Mouse (Mus musculus): Measurements from ENCODE around the gene Sprr3. TPM values are rescaled to one million over a fixed set of nuclear protein-coding genes. Genes with fewer than 3 reads are reported as not detected.
"Not testable (repeated sequence)": the region's sequence is repeated elsewhere in the genome, so short reads cannot be mapped to it uniquely, and the experiment has no call there.

Gene Sprr3
- total and polyA plus RNA-seq, 3 experiments: not detected

GRCm38 (mm10) chr3:92485863-92486262 lies 27.3 kb upstream of the Sprr3 start, which contains the start of gene Sprr1a:
Gene Sprr1a, minus strand, starts transcription at chr3:92485895.
- H3K4me1 ChIP-seq (ENCODE audit: control insufficient read depth, insufficient read depth, low read length): no peaks in the 10 kb centered on the region

GRCm38 (mm10) chr3:92481249-92481648 lies 22.7 kb upstream of the Sprr3 start:
- H3K27ac ChIP-seq; intact Hi-C loops (cut with DNase I); DNase-seq; H3K4me1 ChIP-seq (ENCODE audit: control insufficient read depth, insufficient read depth, low read length); H3K79me2 ChIP-seq (replicated peaks; ENCODE audit: control insufficient read depth, insufficient read depth, low read length); H3K4me3 ChIP-seq; H3K9ac ChIP-seq (ENCODE audit: low read depth, low read length); H3K27me3 ChIP-seq (ENCODE audit: control insufficient read depth, insufficient read depth, low read length); H3K36me3 ChIP-seq (ENCODE audit: control insufficient read depth, insufficient read depth, low read length): not testable (repeated sequence)

More at GRCm38 (mm10) chr3:92485863-92486262, 27.3 kb upstream of the Sprr3 start, which contains the start of gene Sprr1a:
- Histone ChIP-seq H3K4me3 (no peak within 1 kb of the TSS), H3K27ac (no peak within 1 kb of the TSS), H3K27me3 (ENCODE audit: control insufficient read depth, insufficient read depth, low read length) (no peaks in the 10 kb centered on the region), H3K9ac (ENCODE audit: low read depth, low read length) (no peak within 1 kb of the TSS), H3K79me2 (replicated peaks; ENCODE audit: control insufficient read depth, insufficient read depth, low read length) (no peaks in the 10 kb centered on the region), H3K36me3 (ENCODE audit: control insufficient read depth, insufficient read depth, low read length) (no peaks in the 10 kb centered on the region)
- DNase-seq: no peak
- TF ChIP-seq CTCF (IDR thresholded peaks at IDR 0.05): no peak
- no peak for TF ChIP-seq EP300 (IDR thresholded peaks at IDR 0.05; ENCODE audit: insufficient read depth, low read depth, low read length)
- no peak for TF ChIP-seq POLR2A (IDR thresholded peaks at IDR 0.05; ENCODE audit: insufficient read depth, low read depth, low read length)
- intact Hi-C loops (cut with DNase I): no loop called here

GRCm38 (mm10) chr3:92470111-92470510 lies 11.6 kb upstream of the Sprr3 start:
- TF ChIP-seq POLR2A (IDR thresholded peaks at IDR 0.05; ENCODE audit: insufficient read depth, low read depth, low read length): no peak
- no peak for TF ChIP-seq CTCF (IDR thresholded peaks at IDR 0.05)
- TF ChIP-seq EP300 (IDR thresholded peaks at IDR 0.05; ENCODE audit: insufficient read depth, low read depth, low read length): no peak
- H3K9ac ChIP-seq (ENCODE audit: low read depth, low read length): no peak overlapping the region
- H3K27ac ChIP-seq: no peak overlapping the region
- WGBS: 74% methylated on average over 2 of the region's 2 CpGs
- no peak for DNase-seq
- intact Hi-C loops (cut with DNase I): no loop called here
- H3K79me2 ChIP-seq (replicated peaks; ENCODE audit: control insufficient read depth, insufficient read depth, low read length): no peaks in the 10 kb centered on the region
- no peaks in the 10 kb centered on the region for H3K27me3 ChIP-seq (ENCODE audit: control insufficient read depth, insufficient read depth, low read length)
- no peak overlapping the region for H3K4me3 ChIP-seq
- no peaks in the 10 kb centered on the region for H3K4me1 ChIP-seq (ENCODE audit: control insufficient read depth, insufficient read depth, low read length)
- H3K36me3 ChIP-seq (ENCODE audit: control insufficient read depth, insufficient read depth, low read length): no peaks in the 10 kb centered on the region

- Histone ChIP-seq H3K4me3 (no peak overlapping the region), H3K27me3 (ENCODE audit: control insufficient read depth, insufficient read depth, low read length) (no peaks in the 10 kb centered on the region), H3K27ac (no peak overlapping the region), H3K79me2 (replicated peaks; ENCODE audit: control insufficient read depth, insufficient read depth, low read length) (no peaks in the 10 kb centered on the region), H3K9ac (ENCODE audit: low read depth, low read length) (no peak overlapping the region), H3K4me1 (ENCODE audit: control insufficient read depth, insufficient read depth, low read length) (no peaks in the 10 kb centered on the region), H3K36me3 (ENCODE audit: control insufficient read depth, insufficient read depth, low read length) (no peaks in the 10 kb centered on the region)
- intact Hi-C loops (cut with DNase I): no loop called here
- TF ChIP-seq POLR2A (IDR thresholded peaks at IDR 0.05; ENCODE audit: insufficient read depth, low read depth, low read length) (no peak), CTCF (IDR thresholded peaks at IDR 0.05) (no peak), EP300 (IDR thresholded peaks at IDR 0.05; ENCODE audit: insufficient read depth, low read depth, low read length) (no peak)
- no peak for DNase-seq
Observed at GRCm38 (mm10) chr3:92467424-92467823, 8.9 kb upstream of the Sprr3 start.

- H3K36me3 ChIP-seq (ENCODE audit: control insufficient read depth, insufficient read depth, low read length): no peaks in the 10 kb centered on the region
- no peak overlapping the region for H3K9ac ChIP-seq (ENCODE audit: low read depth, low read length)
- no peaks in the 10 kb centered on the region for H3K4me1 ChIP-seq (ENCODE audit: control insufficient read depth, insufficient read depth, low read length)
- H3K27me3 ChIP-seq (ENCODE audit: control insufficient read depth, insufficient read depth, low read length): no peaks in the 10 kb centered on the region
- no peaks in the 10 kb centered on the region for H3K79me2 ChIP-seq (replicated peaks; ENCODE audit: control insufficient read depth, insufficient read depth, low read length)
- DNase-seq: no peak
- TF ChIP-seq CTCF (IDR thresholded peaks at IDR 0.05): no peak
- TF ChIP-seq POLR2A (IDR thresholded peaks at IDR 0.05; ENCODE audit: insufficient read depth, low read depth, low read length): no peak
- no peak for TF ChIP-seq EP300 (IDR thresholded peaks at IDR 0.05; ENCODE audit: insufficient read depth, low read depth, low read length)
- 53% methylated on average over 1 of the region's 1 CpGs for WGBS
- H3K27ac ChIP-seq: no peak overlapping the region
- H3K4me3 ChIP-seq: no peak overlapping the region
- intact Hi-C loops (cut with DNase I): no loop called here
Observed at GRCm38 (mm10) chr3:92466576-92466975, 8.1 kb upstream of the Sprr3 start.

GRCm38 (mm10) chr3:92455151-92455550 lies 3.4 kb downstream of the Sprr3 start:
- no peaks in the 10 kb centered on the region for H3K79me2 ChIP-seq (replicated peaks; ENCODE audit: control insufficient read depth, insufficient read depth, low read length)
- H3K4me3 ChIP-seq: no peak overlapping the region
- WGBS: 65% methylated on average over 5 of the region's 5 CpGs
- intact Hi-C loops (cut with DNase I): no loop called here
- no peak overlapping the region for H3K9ac ChIP-seq (ENCODE audit: low read depth, low read length)
- no peaks in the 10 kb centered on the region for H3K4me1 ChIP-seq (ENCODE audit: control insufficient read depth, insufficient read depth, low read length)
- DNase-seq: no peak
- no peaks in the 10 kb centered on the region for H3K27me3 ChIP-seq (ENCODE audit: control insufficient read depth, insufficient read depth, low read length)
- no peak overlapping the region for H3K27ac ChIP-seq
- TF ChIP-seq POLR2A (IDR thresholded peaks at IDR 0.05; ENCODE audit: insufficient read depth, low read depth, low read length): no peak
- no peaks in the 10 kb centered on the region for H3K36me3 ChIP-seq (ENCODE audit: control insufficient read depth, insufficient read depth, low read length)

GRCm38 (mm10) chr3:92440177-92440576 lies 18.3 kb downstream of the Sprr3 start:
- TF ChIP-seq EP300 (IDR thresholded peaks at IDR 0.05; ENCODE audit: insufficient read depth, low read depth, low read length) (no peak), POLR2A (IDR thresholded peaks at IDR 0.05; ENCODE audit: insufficient read depth, low read depth, low read length) (no peak), CTCF (IDR thresholded peaks at IDR 0.05) (no peak)
- 81% methylated on average over 3 of the region's 3 CpGs for WGBS
- no peaks in the 10 kb centered on the region for H3K79me2 ChIP-seq (replicated peaks; ENCODE audit: control insufficient read depth, insufficient read depth, low read length)
- no peak overlapping the region for H3K4me3 ChIP-seq
- no peaks in the 10 kb centered on the region for H3K4me1 ChIP-seq (ENCODE audit: control insufficient read depth, insufficient read depth, low read length)
- intact Hi-C loops (cut with DNase I): no loop called here
- DNase-seq: no peak
- H3K27me3 ChIP-seq (ENCODE audit: control insufficient read depth, insufficient read depth, low read length): no peaks in the 10 kb centered on the region
- no peak overlapping the region for H3K9ac ChIP-seq (ENCODE audit: low read depth, low read length)
- H3K36me3 ChIP-seq (ENCODE audit: control insufficient read depth, insufficient read depth, low read length): no peaks in the 10 kb centered on the region
- no peak overlapping the region for H3K27ac ChIP-seq

All from heart, adult 2 months (tissue).